Mouse (Mus musculus) cerebellum, adult 8-10 months (tissue): ENCODE data around the gene Nckap5.

Experiments used
- DNase-seq: peaks from one replicate; pipeline ENCODE4 v3.0.0; 2022

The Nckap5 gene

DNA sequence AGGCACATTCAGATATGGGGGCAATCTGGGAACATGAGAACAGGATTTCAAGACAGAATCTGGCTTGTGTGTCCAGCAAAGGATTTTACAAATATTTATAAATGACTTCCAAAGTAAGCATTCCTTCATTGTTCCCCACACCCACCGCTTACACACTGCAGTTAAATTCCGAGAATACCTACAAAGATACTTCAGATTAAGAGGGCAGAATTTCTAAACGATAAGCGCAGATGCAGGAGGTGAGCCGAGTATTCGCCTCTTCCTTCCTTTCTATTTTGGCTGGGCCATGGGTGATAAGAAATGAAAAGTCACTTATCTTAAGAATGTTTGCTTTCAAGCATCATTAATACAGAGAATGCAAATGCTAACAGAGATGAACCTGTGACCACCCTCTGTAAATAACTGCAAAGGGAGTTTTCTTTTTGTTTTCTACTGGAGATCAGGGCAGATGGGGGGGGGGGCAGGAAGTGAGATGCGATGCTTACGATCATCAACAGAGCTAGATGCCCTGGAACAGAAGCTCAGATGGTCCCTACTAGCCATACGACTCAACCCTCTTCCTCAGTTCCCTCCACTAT lies 213.0 kb downstream of the Nckap5 start:
- DNase-seq = no peak

DNA sequence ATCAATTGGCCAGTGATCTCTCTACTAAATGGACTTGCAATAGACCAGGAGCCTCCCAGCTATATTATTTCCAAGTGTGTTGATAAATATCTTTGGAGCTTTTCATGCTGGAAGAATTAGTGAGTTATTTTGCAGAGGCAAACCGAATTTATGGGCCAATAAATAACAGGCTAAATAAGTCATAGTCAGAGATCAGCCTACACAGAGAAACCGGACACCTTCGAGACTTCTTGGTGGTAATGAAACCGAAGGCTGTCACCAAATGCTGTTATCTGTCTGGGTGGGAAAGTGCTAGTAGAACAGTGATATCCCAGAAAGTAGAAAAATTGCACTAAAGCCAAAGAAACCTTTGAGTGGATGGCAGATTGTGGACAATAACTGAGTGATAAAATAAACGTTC lies 213.6 kb downstream of the Nckap5 start:
- no peak for DNase-seq

- no peak for DNase-seq
These were observed 217.7 kb downstream of the Nckap5 start for GRCm38 (mm10) chr1:126612916-126613315.

DNA sequence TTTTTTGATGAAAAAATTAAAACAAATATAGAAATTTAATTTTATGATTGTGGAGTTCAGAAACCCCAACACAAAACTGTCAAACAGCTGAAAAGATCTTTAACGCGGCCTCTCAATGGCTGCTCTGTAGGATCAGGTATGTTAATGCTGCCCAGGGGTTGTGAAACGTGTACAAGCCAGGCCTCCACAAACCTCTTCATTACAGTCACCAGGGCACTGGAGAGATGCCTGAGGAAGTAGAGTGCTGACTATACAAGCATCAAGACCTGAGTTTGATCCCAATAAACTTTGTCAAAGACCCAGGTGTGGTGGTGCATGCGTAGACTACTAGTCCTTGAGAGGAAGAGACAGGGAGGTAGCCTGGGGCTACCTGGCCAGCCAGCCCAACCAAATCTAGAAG lies 222.0 kb downstream of the Nckap5 start:
- no peak for DNase-seq

DNA sequence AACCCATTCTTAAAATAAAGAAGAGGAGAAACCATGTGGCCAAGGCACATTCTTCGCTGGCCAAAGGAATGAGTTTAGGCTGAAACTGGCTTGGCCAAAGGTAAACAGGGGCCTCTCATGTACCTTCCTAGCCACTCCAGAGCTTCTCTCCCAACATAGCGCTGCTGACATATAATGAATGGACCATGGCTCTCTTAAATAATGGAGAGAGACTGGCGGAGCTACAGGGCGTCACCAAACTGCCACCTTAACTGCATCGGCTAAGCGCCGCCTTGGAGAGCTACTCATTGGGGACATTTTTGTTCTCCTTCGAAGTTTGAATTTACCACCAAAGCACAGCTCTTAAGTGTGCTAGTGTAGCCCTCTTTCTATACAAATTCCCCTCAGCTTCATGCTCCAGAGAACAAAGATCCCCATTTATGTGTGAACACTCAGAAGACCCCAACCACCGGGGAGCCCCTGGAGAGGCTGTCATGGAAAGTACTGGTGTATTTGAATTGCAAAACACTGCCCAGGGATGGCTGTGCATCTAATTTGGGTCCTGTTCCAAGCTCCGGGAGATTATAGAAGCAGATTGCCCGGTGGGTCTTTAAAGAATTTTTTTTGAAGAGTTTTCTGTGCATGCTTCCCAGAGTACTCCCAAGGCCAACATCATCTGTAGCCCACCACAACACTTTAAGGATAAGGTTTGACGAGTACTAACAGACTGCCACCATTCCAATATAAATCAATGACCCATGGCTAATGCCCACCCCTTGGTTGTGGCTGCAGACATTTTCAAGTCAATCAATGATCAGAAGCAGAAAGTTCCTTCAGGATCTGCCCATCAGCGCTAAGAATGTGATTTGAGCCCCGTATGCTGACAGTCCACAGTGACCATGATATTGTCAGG lies 224.2 kb downstream of the Nckap5 start:
- no peak for DNase-seq

DNA sequence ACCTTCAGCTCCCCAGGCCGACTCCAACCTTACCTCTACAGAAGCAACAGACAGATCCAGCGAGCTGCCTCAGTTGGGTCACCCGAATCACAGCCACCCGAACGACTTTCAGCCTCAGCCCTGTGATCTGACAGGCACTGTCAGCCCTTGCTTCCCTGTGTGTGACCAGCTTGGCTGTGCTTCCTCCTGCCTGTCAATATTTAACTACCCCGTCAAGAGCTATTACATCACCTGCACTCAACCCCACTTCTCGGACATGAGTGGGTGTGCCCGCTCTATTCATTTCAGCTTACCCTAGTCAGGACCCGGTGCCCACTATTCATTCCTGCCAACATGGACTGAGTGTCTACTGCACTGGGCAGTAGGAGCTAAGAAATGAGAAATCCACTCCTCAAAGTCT lies 226.0 kb downstream of the Nckap5 start:
- no peak for DNase-seq

- no peak for DNase-seq
These were observed 226.7 kb downstream of the Nckap5 start for GRCm38 (mm10) chr1:126603771-126604515.

- no peak for DNase-seq
These were observed 230.0 kb downstream of the Nckap5 start for GRCm38 (mm10) chr1:126600596-126600995.

- no peak for DNase-seq
These were observed 233.2 kb downstream of the Nckap5 start for GRCm38 (mm10) chr1:126597376-126597775.

DNA sequence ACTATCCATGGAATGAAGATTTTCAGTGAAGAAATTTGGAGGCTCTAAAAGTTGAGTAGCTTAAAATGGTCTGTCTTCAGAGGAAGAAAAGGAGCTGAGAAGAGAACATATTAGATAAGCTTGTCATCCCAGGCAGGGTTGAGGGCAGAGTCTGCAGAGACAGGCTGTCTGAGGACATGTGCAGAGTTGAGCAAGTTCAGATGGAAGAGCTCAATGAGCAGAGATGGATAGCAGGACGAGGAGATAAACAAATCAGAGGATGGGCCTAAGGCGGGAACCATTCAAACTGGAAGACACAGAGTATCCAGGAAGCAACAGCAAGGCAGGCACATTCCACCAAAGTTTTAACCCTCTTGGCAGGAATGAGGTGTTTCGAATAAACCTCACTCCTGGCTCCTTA lies 235.8 kb downstream of the Nckap5 start:
- no peak for DNase-seq

GRCm38 (mm10) chr1:126593044-126593805 lies 237.4 kb downstream of the Nckap5 start:
- DNase-seq = no peak

DNA sequence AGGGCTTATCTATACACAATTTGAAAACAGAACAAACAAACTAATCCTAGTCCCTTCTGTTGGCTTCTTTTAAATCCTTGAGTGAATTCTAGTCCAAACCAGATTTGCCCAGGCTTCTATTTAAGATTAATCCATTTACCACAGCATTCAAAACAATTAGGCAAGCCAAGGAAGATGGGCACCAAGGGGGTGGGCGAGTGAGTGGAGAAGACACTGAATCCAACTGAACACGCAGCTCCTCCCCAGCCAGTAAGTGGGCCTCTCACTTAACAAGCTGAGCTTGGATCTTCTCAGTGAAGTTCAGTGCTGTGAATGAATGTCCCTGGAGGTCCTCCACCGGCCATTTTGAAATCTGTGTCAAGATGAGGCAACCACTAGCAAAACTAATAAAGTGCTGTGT lies 239.7 kb downstream of the Nckap5 start:
- no peak for DNase-seq

- no peak for DNase-seq
These were observed 252.4 kb downstream of the Nckap5 start for GRCm38 (mm10) chr1:126578163-126578562.

GRCm38 (mm10) chr1:126574295-126574694 lies 256.3 kb downstream of the Nckap5 start:
- DNase-seq = no peak

DNA sequence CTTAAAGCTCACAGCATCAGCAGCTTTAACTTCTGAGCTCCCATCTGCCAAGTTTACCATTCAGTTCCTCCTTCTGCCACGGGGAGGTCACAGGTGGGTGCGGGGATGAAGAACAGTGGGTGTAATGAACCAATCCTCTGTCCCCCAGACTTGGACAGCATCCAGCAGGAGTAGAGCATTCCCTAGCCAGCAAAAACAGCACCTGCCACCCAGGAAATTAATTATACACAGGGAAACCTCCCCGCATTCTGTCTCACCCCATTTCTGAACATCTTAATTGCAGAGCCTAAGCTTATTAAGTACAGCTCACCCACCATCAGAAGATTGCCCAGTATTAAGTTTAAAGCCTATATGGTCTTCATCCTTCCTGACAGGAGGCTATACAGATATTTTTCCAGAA lies 256.9 kb downstream of the Nckap5 start:
- DNase-seq = no peak

DNA sequence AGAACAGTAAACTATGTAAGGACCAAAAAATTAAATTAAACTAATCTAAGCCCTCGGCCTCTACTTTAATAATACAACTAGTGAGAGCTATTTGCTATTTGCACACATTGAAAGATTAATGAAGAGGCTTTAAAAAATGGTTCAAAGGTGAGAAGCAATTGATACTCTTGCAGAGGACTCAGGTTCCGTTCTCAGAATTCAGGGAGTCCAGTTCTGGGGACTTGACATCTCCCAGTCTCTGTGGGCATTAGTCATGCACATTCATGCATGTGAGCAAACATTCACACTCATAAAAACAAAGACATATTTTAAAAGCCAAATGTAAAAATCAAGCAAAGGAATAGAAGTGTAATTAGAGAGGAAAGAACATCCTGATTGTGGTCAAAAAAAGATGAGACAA lies 257.5 kb downstream of the Nckap5 start:
- no peak for DNase-seq

DNA sequence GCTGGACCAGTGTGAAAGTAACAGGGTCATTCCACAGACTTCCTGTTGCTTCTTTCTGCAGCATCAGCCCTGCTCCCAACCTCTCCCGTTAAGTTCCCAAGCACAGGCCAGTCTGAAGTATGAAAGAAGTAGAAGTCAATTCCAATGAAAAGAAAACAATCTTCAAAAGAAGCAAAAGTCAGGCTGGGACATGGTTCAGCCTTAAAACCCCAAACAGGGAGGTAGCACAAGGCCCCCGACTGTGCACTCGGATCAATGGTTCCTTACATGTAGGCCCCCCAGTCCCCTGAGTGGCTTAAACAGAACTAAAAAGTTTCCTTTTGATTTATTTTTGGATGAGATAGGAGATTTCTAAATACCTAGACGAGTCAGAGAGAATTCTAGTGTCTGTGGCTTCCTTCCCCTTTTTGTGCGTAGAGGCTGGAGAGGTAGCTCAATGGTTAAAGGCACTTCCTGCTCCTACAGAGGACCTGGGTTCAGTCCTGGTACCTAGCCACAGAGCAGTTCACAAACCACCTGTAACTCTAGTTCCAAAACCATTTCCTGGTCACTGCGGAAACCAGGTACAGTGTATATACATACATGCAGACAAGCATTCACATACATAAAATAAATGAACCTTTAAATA lies 260.9 kb downstream of the Nckap5 start:
- no peak for DNase-seq

DNA sequence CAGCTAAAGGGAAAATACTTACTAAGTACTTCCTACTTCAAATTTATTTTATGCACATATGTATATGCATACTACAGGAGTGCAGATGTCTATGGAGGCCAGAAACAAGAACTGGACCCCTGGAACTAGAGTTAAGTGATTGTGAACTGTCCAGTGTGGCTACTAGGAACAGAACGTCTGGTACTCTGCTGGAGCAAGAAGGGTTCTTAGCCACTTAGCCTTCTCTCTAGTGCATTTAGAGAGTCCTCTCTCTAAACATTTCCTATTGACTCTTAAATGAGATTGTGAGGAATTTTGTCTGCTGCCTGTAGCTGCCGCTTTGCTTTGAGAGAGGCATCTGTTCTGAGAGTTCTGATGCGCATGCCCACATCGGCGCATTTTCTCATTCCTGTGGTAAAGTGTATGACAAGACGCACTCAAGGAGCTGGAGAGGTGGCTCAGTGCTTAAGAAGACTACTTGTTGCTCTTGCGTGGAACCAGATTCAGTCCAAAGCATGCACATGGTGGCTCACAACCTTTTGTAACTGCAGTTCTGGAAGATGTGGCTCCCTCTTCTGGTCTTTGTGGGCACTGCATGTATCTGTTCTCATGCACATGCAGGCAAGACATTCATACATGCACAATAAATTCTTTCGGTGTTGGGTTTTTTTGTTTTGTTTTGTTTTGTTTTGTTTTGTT lies 261.9 kb downstream of the Nckap5 start:
- DNase-seq = no peak

DNA sequence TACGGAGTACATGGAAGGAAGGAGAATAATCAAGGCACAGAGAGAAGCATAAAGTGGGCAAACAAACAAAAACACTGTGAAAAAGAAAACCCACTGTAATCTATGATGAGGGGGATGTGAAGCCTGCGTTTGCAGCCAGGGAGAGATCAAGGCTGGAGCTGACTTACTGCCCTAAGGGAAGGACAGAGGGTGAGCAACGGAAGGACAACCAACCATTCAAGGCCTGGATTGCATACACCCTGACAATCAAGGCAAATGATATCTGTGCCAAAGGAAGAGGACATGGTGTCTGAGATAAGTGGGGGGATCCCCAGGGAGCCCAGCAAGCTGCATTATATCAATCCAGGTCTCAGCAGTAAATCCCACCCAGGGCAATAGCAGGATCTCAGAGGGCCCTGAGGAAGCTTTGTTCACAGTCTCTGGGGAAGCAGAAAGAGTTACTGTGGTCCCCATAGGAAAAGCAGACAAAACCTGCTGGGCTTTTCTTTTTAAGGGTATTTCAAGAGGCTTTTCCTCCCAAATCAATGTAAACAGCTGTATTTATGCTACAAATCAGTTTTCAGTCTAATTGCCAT lies 265.4 kb downstream of the Nckap5 start:
- DNase-seq = no peak

DNA sequence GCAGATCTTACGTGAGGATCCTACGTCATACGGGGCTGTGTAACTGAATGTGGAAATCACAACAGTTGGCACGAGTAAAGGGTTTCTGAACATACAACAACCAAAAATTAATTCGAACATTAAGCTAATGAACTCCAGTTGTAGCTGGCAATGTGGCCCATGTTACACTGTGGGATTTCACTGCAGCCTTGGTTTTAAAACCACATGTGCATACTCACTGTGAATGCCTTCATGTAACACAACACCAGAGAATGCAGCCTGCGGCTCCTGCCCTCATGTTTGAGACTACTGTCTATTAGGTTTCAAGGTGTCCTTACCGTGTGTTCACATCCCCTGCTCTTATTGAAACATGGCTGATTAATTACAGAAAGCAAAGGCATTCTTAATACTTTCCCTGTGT lies 269.7 kb downstream of the Nckap5 start:
- DNase-seq = no peak

- DNase-seq = no peak
These were observed 272.8 kb downstream of the Nckap5 start for GRCm38 (mm10) chr1:126557791-126558294.
